11 mouse cellular contexts compared by ENCODE assay signal in genomic region chr5:120437986-120438385, GRCm38 (mm10). TPM values are rescaled to one million over a fixed set of nuclear protein-coding genes. Genes with fewer than 3 reads are reported as not detected.
DNase-seq lines count a peak whose midpoint lies in the region; ATAC-seq and TF ChIP-seq lines count a peak whose summit lies in the region.
"Had no signal": no experiment of that assay in that cellular context is flagged by ENCODE, and none has a peak within 500 bp of the region (broad histone marks: within the 10 kb centered on the region; RNA-seq: fewer than 3 reads in every experiment).

No protein-coding gene starts in this region.

- H3K9me3 ChIP-seq in heart, embryonic 13.5 days: no peaks in the 10 kb centered on the region
- no peaks in the 10 kb centered on the region for H3K9me3 ChIP-seq in embryonic facial prominence, embryonic 15.5 days (replicated peaks)
- no peaks in the 10 kb centered on the region for H3K9me3 ChIP-seq in limb, embryonic 10.5 days (replicated peaks)

- TF ChIP-seq EP300 in heart, adult 2 months (IDR thresholded peaks at IDR 0.05; ENCODE audit: insufficient read depth, low read depth, low read length): no peak

- H3K4me2 ChIP-seq in heart, embryonic 13.5 days: peak overlapping the region; percentile 44
- peak overlapping the region; percentile 4; the same call in 1 of the 2 replicates for H3K4me2 ChIP-seq in embryonic facial prominence, embryonic 15.5 days (replicated peaks)
- H3K4me2 ChIP-seq: liver, embryonic 11.5 days had no signal

- DNase-seq in heart, adult 2 months: no peak
- peak; percentile 56 for DNase-seq in limb, embryonic 10.5 days (ENCODE audit: low spot score)
- DNase-seq in retina, embryonic 14.5 days (ENCODE audit: low spot score): peak; percentile 70
- DNase-seq in right cerebral cortex, adult 18-20 months: no peak
- DNase-seq in Muller cell, postnatal 12 days (ENCODE audit: inconsistent ontology term): no peak
- DNase-seq: adrenal gland, postnatal 36 days had no signal

- H3K4me3 ChIP-seq in heart, embryonic 13.5 days: peak overlapping the region; percentile 37
- H3K4me3 ChIP-seq in heart, adult 2 months: no peak overlapping the region
- no peak overlapping the region; the same call in 1 of the 2 replicates for H3K4me3 ChIP-seq in embryonic facial prominence, embryonic 15.5 days (replicated peaks)
- peak overlapping the region; percentile 29 for H3K4me3 ChIP-seq in limb, embryonic 10.5 days
- H3K4me3 ChIP-seq: myocyte had no signal

- no peak overlapping the region for H3K27ac ChIP-seq in heart, embryonic 13.5 days (replicated peaks)
- no peak overlapping the region for H3K27ac ChIP-seq in heart, adult 2 months
- H3K27ac ChIP-seq in embryonic facial prominence, embryonic 15.5 days (replicated peaks): no peak overlapping the region
- 0 out of 2 replicates have a peak overlapping the region, but pooled peaks have one; percentile 42 for H3K27ac ChIP-seq in limb, embryonic 10.5 days

- H3K36me3 ChIP-seq in heart, embryonic 13.5 days: no peaks in the 10 kb centered on the region
- no peaks in the 10 kb centered on the region for H3K36me3 ChIP-seq in heart, adult 2 months (ENCODE audit: control insufficient read depth, insufficient read depth, low read length)
- no peaks in the 10 kb centered on the region for H3K36me3 ChIP-seq in embryonic facial prominence, embryonic 15.5 days
- no peaks in the 10 kb centered on the region for H3K36me3 ChIP-seq in limb, embryonic 10.5 days

- intact Hi-C loops in heart, adult 2 months (cut with DNase I): no loop called here

- peaks cover 96% of the 10 kb centered on the region for H3K27me3 ChIP-seq in heart, embryonic 13.5 days (replicated peaks)
- H3K27me3 ChIP-seq in heart, adult 2 months (ENCODE audit: control insufficient read depth, insufficient read depth, low read length): peaks cover 26% of the 10 kb centered on the region
- peaks cover 89% of the 10 kb centered on the region for H3K27me3 ChIP-seq in embryonic facial prominence, embryonic 15.5 days
- peaks cover 95% of the 10 kb centered on the region for H3K27me3 ChIP-seq in limb, embryonic 10.5 days (ENCODE audit: low read depth, poor library complexity, severe bottlenecking)

- no peak for TF ChIP-seq CTCF in heart, adult 2 months (IDR thresholded peaks at IDR 0.05)

- ATAC-seq in heart, embryonic 13.5 days (ENCODE audit: extremely low read depth, insufficient number of reproducible peaks, low FRiP score, low TSS enrichment): no peak
- ATAC-seq in embryonic facial prominence, embryonic 15.5 days (ENCODE audit: insufficient number of reproducible peaks, low FRiP score, low TSS enrichment, low read depth): no peak
- no peak for ATAC-seq in cerebellum, adult (ENCODE audit: insufficient number of reproducible peaks, low FRiP score, low TSS enrichment)

- 1% methylated on average over 33 of the region's 33 CpGs for WGBS in heart, embryonic 13.5 days
- WGBS in heart, adult 2 months: 3% methylated on average over 33 of the region's 33 CpGs
- under 1% methylated on average over 33 of the region's 33 CpGs for WGBS in embryonic facial prominence, embryonic 15.5 days
- 1% methylated on average over 33 of the region's 33 CpGs for WGBS in limb, embryonic 10.5 days

- peaks cover 31% of the 10 kb centered on the region for H3K4me1 ChIP-seq in heart, embryonic 13.5 days
- no peaks in the 10 kb centered on the region for H3K4me1 ChIP-seq in heart, adult 2 months (ENCODE audit: control insufficient read depth, insufficient read depth, low read length)
- H3K4me1 ChIP-seq in embryonic facial prominence, embryonic 15.5 days: peaks cover 31% of the 10 kb centered on the region
- H3K4me1 ChIP-seq in limb, embryonic 10.5 days: peaks cover 41% of the 10 kb centered on the region

- no peaks in the 10 kb centered on the region for H3K79me2 ChIP-seq in heart, adult 2 months (replicated peaks; ENCODE audit: control insufficient read depth, insufficient read depth, low read length)

- TF ChIP-seq POLR2A in heart, adult 2 months (IDR thresholded peaks at IDR 0.05; ENCODE audit: insufficient read depth, low read depth, low read length): no peak

- no peak overlapping the region for H3K9ac ChIP-seq in heart, embryonic 13.5 days
- no peak overlapping the region for H3K9ac ChIP-seq in heart, adult 2 months (ENCODE audit: low read depth, low read length)
- no peak overlapping the region for H3K9ac ChIP-seq in embryonic facial prominence, embryonic 15.5 days

RNA-seq across cellular contexts. Expression of gene Lhx5, which starts 6.5 kb away (rescaled TPM):
- polyA plus RNA-seq in heart, embryonic 13.5 days (2015; fragmentation: Nextera tagmentation; extraction: Ambion mirVana): not detected in 2 replicates
- total RNA-seq in heart, adult 2 months (2021): not detected
- not detected in 2 replicates for polyA plus RNA-seq in heart, adult 2 months (2012; rRNA removed)
- 0.05 TPM in 2 replicates for polyA plus RNA-seq in embryonic facial prominence, embryonic 15.5 days (2015; fragmentation: Nextera tagmentation; extraction: Ambion mirVana)
- polyA plus RNA-seq in limb, embryonic 10.5 days (2016; fragmentation: Nextera tagmentation; extraction: Ambion mirVana): not detected in 2 replicates
- total RNA-seq: adrenal gland, postnatal 36 days had no signal
- polyA plus RNA-seq: myocyte had no signal

RNA-seq across cellular contexts. Expression of gene Sdsl, which starts 34.6 kb away (rescaled TPM):
- 10.9 and 11.3 TPM in 2 replicates for polyA plus RNA-seq in heart, embryonic 13.5 days (2015; fragmentation: Nextera tagmentation; extraction: Ambion mirVana)
- 1 to 10 TPM; 8.8 to 9.8 TPM for total RNA-seq in heart, adult 2 months (2021)
- 12.6 and 13.5 TPM in 2 replicates for polyA plus RNA-seq in heart, adult 2 months (2012; rRNA removed)
- 0.95 and 1.7 TPM in 2 replicates for polyA plus RNA-seq in embryonic facial prominence, embryonic 15.5 days (2015; fragmentation: Nextera tagmentation; extraction: Ambion mirVana)
- 5.2 and 5.6 TPM in 2 replicates for polyA plus RNA-seq in limb, embryonic 10.5 days (2016; fragmentation: Nextera tagmentation; extraction: Ambion mirVana)

RNA-seq across cellular contexts. Expression of gene Sds, which starts 38.3 kb away (rescaled TPM):
- 0.25 TPM in 1 of 2 replicates, not detected in the other for polyA plus RNA-seq in heart, embryonic 13.5 days (2015; fragmentation: Nextera tagmentation; extraction: Ambion mirVana)
- 1 to 10 TPM; 1.2 to 3.0 TPM for total RNA-seq in heart, adult 2 months (2021)
- polyA plus RNA-seq in heart, adult 2 months (2012; rRNA removed): 5.6 and 10.9 TPM in 2 replicates
- not detected in 2 replicates for polyA plus RNA-seq in embryonic facial prominence, embryonic 15.5 days (2015; fragmentation: Nextera tagmentation; extraction: Ambion mirVana)
- polyA plus RNA-seq in limb, embryonic 10.5 days (2016; fragmentation: Nextera tagmentation; extraction: Ambion mirVana): not detected in 2 replicates
- polyA plus RNA-seq: liver, embryonic 11.5 days; myocyte had no signal

Comparison
In these comparisons a context has a peak if more than half of its experiments do, and no peak if none do; other contexts are left out.
1. H3K4me3 ChIP-seq: peak in heart, embryonic 13.5 days (single experiment) and limb, embryonic 10.5 days (single experiment); none in heart, adult 2 months (single experiment) and embryonic facial prominence, embryonic 15.5 days (single experiment).
2. DNase-seq: peak in limb, embryonic 10.5 days (single experiment) and retina, embryonic 14.5 days (single experiment); none in heart, adult 2 months (0 of 2), right cerebral cortex, adult 18-20 months (single experiment) and Muller cell, postnatal 12 days (single experiment).